Mouse (Mus musculus): ENCODE measurements at regions not wholly inside any gene's neighbourhood (a gene's known extent, or its start where the extent isn't known, plus 50 kb on each side); places are given as distances from the start of the nearest gene placed in this dataset.

GRCm38 (mm10) chr15:59722661-59723413, 293.6 kb downstream of the 4933412E24Rik start:
- TF ChIP-seq CTCF (IDR thresholded peaks at IDR 0.05; ENCODE audit: control insufficient read depth, insufficient read depth, insufficient read length): no peak
- TF ChIP-seq USF1 (IDR thresholded peaks at IDR 0.05; ENCODE audit: low read depth): no peak
- TF ChIP-seq MYOD1 (IDR thresholded peaks at IDR 0.05; ENCODE audit: control insufficient read depth, insufficient read length, low read depth): no peak
- no peak for TF ChIP-seq MYOG (IDR thresholded peaks at IDR 0.05; ENCODE audit: control insufficient read depth, extremely low read depth, insufficient read length)
- TF ChIP-seq MAX (IDR thresholded peaks at IDR 0.05): no peak

Measured in C2C12 (cell line).